Mouse (Mus musculus) c-Kit-negative CD71-positive TER-119-positive erythroid progenitor cells, embryonic 14.5 days (primary cell): Measurements from ENCODE around the gene Ahsa1.
"Not testable (repeated sequence)": the region's sequence is repeated elsewhere in the genome, so short reads cannot be mapped to it uniquely, and the experiment has no call there.

Source experiments
- DNase-seq: peaks from one replicate; pipeline ENCODE4 v3.0.0-alpha.2; 2013; ENCODE audit warnings: low read depth, low spot score

Ahsa1 gene

DNA sequence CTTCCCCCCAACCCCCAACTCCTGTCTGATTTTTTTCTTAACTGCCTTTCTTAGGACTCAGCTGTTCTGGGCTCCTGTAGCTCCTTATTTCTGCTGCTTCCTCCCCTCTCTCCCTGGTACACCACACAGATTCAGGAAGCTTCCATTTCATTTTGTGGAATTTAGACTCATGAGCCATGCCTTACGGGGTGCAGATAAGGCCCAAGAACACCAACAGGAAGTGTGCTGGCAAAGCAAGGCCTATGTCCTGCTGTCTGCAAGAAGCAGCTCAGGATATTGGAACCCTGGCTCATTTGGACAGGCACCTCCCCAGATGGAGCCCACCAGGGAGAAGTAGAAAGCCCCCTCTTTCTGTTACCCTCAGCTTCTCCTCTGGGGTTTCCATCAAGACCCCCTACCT, 15.5 kb downstream of the Ahsa1 start:
- no peak for DNase-seq

DNA sequence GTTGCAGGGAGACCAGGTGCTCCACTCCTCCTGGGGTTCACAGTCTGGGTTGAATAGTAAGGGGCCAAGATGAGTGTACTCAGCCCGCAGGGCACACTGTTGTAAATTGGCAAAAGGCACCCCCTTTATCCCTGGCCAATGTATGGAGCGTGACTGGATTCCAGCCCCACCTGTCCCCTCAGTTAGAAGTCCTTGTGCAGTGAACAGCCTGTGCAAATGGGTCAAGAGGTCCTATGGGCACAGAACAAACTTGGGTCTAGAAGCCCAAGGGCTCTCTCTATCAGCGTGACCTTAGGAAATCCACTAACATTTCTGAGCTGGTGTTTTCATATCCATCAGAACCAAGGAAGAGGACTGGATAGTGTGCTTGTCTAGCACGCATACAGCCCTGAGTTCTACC, 16.5 kb downstream of the Ahsa1 start:
- no peak for DNase-seq

GRCm38 (mm10) chr12:87283706-87284105, 17.4 kb downstream of the Ahsa1 start:
- no peak for DNase-seq

GRCm38 (mm10) chr12:87284268-87284667, 18.0 kb downstream of the Ahsa1 start:
- no peak for DNase-seq

- DNase-seq: no peak
Observed at GRCm38 (mm10) chr12:87284726-87285125, 18.4 kb downstream of the Ahsa1 start.

DNA sequence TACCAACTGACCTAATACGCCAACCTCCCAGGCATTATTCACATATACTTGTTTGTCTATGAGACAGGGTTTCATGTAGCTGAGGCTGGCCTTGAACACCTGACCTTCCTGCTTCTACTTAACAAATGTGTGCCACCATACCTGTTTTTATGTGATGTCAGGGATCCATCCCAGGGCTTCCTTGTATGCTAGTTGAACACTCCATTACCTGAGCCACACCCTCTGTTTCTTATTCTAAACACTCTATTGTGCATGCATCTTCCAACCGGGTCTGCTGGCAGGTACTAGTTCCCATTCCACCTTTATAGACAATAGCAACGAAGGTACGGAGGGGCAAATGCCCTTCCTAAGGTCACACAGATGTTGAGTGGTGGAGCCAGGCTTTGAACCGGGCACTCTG, 22.8 kb downstream of the Ahsa1 start:
- no peak for DNase-seq

DNA sequence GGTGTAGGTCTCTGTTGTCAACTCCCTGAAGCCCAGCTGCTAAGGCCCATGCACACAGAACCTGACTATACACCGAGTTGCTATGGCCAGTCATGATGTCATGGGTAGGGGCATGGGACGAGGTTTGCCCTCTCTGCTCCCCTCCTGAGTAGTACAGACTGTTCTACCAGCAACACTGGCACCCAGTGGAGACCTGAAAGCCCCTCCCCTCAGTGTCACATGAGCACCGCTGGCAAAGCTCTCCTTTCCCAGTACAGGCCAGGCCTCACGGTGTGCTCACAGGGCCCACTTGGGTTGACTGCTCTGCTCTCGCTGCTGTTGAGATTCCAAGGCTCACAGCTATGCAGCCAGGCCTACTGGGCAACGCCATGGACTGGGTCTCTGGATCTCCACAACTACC, 27.7 kb downstream of the Ahsa1 start:
- DNase-seq: no peak

DNA sequence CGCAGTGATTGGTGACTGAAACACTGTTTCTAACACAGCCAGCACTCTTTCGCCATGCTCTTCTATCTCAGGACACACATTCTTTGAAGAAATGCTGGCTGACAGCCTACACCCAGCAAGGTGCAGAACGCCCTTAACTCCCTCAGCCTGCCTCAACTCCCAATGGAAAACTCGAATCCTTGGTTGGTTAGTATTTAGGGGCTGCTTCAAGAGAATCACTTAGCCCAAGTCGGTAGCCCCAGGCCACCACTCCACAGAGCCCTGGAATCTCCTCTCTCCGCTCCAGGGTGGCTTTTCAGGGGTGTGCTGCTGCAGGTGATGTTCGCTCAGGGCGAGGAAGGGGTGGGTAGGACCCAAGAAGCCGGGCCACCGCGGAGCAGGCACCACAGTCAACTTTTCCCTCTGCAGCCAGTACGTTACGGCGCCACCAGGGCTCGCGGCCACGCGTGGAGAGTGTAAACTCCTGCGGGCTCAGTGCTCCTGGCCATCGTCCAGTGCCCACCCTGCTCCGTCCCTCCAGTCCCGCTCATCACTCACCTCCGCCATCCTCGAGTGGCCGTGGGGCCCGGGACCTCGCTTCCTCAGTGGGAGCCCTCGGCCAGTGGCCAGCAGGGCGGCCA, 32.9 kb downstream of the Ahsa1 start:
- DNase-seq: no peak

DNA sequence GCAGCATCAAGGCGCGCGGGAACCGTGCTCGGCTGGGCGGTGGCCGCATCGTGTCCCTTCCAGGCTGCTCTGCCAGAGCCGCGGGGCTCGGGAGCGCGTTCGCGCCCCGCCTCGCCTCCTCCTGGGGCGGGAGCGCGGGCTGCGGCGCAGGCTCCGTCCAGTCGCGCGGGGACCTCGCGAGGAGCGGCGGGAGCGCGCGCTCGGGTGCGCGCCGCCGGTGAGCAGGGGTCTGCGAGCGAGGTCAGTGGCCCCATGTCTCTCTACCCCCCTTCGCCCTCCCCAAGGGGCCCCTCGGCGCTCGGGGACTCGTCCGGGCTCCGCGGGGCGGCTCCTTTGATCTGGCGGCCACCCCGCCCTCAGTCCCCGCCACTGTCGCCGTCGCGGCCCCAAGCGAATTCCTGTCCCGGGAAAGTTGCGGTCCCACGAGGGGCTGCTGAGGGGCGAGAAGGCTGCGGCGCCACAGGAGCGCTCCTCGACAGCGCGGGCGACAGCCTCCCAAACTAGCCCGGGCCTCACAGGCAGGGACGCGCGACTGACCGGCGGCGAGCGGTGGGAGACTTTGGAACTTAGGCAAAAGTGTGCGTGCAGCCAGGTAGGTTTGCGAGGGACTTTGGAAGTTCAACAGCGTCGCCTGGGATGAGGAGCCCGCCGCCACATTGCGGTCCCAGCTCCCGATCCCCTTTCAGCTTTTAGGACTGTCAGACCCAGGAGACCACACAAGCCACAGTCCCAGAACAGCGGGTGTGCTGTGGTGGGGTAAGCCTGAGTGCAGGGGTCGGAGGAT, 33.6 kb downstream of the Ahsa1 start, which contains the start of gene Ism2:
TSS of gene Ism2 (minus strand) at position 49 of the 784 bp plus-strand sequence.
- DNase-seq: no peak

- DNase-seq: no peak
Observed at GRCm38 (mm10) chr12:87300441-87300690, 34.1 kb downstream of the Ahsa1 start.

- DNase-seq: no peak
Observed at GRCm38 (mm10) chr12:87301189-87301588, 34.9 kb downstream of the Ahsa1 start.

GRCm38 (mm10) chr12:87305767-87306583, 39.7 kb downstream of the Ahsa1 start:
- no peak for DNase-seq

- not testable (repeated sequence) for DNase-seq
Observed at GRCm38 (mm10) chr12:87306584-87306844, 40.2 kb downstream of the Ahsa1 start.

- DNase-seq: no peak
Observed at GRCm38 (mm10) chr12:87313098-87313497, 46.8 kb downstream of the Ahsa1 start.

GRCm38 (mm10) chr12:87317951-87318350, 51.7 kb downstream of the Ahsa1 start:
- no peak for DNase-seq

GRCm38 (mm10) chr12:87319229-87319628, 53.0 kb downstream of the Ahsa1 start:
- DNase-seq: no peak
